Mouse (Mus musculus): ENCODE measurements around the gene Plxna4. TPM values are rescaled to one million over a fixed set of nuclear protein-coding genes. Genes with fewer than 3 reads are reported as not detected.

Gene Plxna4
- under 1 TPM; 0.02 to 0.16 TPM for polyA plus RNA-seq (2017; shearing (Covaris generic))

GRCm38 (mm10) chr6:32588056-32588671 is at the start of gene Plxna4:
Gene Plxna4 (minus strand): TSS chr6:32588192.

Measured in activated CD4-positive, CD25-positive, alpha-beta regulatory T cell (primary cell).